Mouse (Mus musculus): ENCODE results near the gene Cbx7.

Gene Cbx7

DNA sequence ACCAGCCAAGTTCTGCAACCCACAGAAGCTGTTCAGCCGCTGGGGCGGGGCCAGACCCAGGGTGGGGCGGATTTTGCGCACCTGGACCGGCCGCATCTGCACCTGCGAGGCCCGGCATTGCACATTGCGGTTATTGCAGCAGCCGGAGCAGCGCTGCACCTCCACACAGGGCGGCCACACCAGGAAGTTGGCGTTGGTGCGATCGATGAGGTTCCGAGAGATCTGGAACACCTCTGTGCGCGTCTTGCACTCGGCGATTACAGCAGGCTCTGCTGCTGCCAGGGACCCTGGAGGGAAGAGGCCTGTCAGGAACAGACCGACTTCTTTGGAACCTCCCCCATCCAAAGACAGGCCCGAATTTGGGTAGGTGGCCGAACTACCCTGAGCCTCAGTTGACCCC, 30.7 kb upstream of the Cbx7 start:
- DNase-seq (ENCODE audit: low read depth): no peak

DNA sequence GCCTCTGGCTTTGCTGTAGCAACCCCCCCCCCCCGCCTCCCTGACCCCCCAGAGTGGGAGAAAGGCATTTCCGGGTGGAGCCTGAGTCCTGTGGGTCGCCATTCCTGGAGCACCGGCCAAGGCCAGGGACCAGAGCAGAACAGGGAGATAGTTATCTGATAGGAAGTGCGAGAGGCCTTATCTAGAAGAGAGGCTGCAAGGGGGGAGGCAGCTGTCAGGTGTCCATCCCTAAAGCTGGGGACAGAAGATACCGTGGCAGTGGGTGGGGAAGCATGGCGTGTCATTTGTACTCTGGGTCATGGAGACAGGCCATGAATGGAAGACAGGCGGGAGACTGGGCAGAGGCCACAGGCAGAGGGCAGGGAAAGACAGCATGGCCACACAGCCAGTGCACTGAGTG, 29.8 kb upstream of the Cbx7 start:
- DNase-seq (ENCODE audit: low read depth): no peak

DNA sequence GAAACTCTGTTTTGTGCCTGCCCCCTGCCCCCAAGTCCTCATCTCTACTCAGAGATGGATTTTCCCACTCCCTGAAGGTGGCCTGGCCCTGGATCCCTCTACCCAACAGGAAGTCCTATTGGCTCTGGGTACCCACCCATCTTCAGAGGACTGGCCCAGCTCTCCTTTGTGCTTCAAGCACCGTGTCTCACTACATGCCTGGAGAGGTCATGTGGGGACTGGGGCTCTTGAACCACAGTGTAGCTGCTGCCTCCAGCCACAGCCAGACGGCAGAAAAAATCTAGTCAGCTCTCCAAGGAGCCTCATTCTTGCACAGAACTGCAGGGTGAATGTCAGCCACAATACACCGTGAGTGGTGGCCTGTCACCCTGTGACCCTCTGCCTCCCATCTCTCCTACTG, 27.1 kb upstream of the Cbx7 start:
- DNase-seq (ENCODE audit: low read depth): no peak

DNA sequence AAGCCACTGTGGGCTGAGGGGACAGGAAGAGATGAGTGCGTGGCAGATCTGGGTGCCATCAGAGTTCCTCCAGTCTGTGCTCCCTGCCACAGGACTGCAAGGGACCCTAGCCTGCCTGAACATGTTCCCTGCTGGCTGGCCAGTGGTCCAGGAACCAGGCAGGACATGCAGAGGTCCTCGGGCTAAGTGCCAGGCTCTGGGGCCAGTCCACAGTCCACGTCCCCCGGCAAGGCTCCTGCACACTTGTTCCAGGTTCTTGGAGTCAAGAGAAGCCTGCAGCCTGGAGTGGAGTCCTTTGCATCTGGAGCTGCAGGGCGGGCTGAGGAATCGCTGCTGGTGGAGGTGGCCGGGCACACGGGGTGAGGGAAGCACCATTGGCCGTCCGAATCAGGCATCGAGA, 25.9 kb upstream of the Cbx7 start:
- DNase-seq (ENCODE audit: low read depth): no peak

DNA sequence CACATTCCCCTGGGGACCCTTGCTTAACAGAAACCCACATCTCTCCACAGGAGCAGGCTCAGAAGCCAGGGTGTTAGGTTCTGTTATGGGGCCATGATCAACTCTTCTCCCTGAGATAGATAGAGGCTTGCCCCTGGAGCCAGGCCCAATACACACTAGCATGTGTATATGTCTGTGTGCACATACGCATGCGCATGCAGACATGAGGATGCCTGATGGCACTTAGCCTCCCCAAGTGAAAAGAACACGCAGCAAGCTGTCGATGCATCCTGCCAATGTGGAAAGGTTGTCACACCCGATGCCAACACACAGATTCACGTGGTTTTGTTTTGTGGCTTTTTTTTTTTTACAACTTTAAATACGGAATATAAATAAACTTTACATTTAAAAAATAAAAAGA, 24.6 kb upstream of the Cbx7 start:
- no peak for DNase-seq (ENCODE audit: low read depth)

DNA sequence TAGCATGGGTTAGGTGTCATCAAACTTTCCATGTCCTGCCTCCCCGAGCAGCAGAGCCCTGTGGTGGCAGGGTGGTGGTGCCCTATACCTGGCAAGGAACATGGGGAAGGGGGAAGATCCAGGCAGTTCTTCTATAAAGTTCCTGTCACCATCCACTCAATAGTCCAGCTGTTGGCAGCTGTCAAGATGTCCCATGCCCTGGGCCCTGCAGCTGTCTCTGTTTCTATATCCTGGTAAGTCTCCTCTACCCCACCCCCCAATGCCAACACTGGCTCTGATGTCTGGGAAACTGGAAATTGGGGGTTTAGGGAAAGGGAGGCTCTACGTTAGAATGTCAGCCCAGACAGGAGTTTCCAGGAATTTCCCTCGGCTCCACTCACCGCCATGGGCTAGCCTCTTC, 23.6 kb upstream of the Cbx7 start:
- DNase-seq (ENCODE audit: low read depth): no peak

DNA sequence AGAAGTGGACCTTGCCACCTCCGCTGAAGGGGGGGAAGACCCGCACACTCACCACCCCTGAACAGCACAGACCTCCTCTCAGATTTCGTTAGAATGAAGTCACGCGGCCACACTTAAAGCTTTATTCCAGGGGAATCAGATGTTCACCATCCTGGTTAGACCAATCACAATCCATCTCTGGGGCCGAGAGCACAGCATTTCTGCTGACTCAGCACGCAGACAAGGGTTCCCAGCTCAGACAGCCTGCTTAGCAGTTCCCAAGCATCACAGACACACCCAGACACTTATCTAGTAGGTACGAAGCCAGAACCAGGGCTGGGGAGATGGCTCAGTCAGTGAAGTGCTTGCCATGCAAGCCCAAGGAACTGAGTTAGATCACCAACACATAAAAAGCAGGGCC, 15.3 kb upstream of the Cbx7 start:
- DNase-seq (ENCODE audit: low read depth): no peak

DNA sequence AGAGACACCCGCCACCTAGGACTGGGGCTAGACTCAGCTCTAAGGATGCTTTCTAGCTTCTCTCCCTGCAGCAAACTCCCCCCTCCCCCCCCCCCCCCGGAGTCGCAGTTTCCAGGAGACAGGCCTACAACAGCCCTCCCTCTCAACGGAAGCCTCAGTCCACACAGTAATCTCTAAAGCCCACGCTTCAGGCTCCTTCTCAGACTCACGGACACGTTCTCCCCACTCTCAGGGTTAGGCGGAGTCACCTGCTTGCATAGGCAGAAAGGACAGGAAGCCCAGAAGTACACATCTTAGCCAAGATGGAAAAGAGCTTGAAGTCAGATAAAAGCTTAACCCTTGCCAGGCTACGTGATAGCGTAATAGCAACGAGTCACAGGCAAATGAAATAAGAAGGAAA, 14.6 kb upstream of the Cbx7 start:
- DNase-seq (ENCODE audit: low read depth): peak; percentile 41

DNA sequence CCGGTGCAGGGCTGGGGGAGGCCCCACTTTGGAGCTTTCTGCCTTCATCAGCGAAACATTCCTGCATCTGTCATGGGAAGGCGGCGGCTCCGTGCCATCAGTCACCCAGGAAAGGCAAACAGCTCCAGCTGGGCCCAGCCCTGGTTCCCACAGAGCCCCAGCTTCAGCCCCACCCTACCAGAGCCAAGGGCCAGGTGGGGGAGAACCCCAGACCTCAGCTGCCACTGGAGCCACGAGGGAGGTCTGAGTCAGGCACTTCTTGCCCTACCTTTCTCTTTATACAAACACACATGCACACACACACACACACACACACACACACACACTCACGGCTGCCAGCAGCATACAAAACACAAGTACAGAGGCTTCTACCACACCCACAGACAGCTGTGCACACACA, 13.2 kb upstream of the Cbx7 start:
- no peak for DNase-seq (ENCODE audit: low read depth)

DNA sequence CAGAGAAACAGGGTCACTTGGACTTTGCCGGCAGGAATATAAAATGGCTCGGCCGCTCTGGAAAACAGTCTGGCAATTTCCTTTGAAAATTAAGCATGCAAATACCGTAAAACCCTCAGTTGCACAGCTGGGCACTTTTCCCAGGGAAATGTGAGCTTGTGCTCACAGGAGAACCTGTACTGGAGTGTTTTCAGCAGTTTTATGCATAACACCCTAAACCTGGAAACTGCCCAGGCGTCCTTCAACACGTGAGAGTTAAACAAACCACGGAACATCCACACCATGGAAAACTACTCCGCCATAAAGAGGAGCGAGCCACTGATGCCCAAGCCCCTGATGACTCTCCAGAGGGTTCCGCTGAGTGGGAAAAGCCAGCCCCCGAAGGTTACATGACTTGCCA, 9.8 kb upstream of the Cbx7 start:
- no peak for DNase-seq (ENCODE audit: low read depth)

DNA sequence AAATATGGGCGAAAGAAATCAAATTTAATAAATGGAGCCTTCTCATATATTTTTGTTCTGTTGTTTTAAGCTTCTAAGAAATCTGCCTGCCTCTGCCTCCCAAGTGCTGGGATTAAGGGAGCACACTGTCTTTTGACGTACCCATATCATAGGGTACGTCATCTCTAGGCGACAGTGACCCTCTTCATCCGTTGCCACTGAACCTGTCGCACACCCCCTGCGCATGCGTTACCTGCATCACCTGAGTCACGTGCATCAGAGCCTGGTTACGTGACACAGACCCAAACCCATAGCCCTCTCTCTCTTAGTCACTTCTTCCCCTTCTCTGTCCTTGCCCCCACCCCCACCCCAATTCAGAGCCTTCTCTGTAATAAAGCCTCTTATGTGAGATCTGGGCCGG, 1.3 kb upstream of the Cbx7 start:
- no peak for DNase-seq (ENCODE audit: low read depth)

DNA sequence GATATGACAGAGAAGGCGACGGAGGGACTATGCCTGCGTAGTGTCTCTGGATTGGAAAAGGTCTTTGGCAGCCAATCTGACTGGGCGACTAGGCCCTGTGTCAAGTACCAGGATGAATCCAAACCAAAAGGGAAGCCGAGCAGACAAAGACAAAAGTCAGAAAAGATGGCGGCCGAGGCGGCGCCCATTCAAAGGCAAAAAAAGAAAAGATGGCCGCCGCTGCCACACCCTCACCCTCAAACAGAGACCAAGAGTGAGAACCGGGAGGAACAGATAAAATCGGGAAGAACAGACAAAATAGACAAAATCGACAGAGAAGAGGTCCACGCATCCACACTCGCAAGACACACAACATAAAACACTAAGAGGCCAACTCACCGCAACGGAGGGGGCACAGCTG, 428 bp downstream of the Cbx7 start:
- no peak for DNase-seq (ENCODE audit: low read depth)

DNA sequence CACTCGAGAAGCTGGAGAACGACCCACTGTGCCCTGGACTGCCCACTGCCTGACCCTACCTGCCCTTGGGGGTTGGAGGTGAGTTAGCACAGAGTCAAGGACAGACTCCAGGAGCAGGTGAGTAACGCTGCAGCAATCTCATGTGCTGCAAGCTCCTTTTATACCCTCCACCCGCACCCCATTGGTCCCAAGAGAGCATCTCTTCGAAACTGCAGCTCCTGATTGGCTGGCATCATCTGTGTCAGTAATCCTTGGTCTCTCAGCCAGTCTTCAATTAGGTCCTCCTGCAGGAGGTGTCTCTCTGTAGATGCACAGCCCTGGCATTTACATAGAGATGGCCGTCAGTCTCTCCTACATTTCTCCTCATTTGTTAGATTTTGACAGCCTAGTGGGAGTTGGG, 3.6 kb downstream of the Cbx7 start:
- no peak for DNase-seq (ENCODE audit: low read depth)

DNA sequence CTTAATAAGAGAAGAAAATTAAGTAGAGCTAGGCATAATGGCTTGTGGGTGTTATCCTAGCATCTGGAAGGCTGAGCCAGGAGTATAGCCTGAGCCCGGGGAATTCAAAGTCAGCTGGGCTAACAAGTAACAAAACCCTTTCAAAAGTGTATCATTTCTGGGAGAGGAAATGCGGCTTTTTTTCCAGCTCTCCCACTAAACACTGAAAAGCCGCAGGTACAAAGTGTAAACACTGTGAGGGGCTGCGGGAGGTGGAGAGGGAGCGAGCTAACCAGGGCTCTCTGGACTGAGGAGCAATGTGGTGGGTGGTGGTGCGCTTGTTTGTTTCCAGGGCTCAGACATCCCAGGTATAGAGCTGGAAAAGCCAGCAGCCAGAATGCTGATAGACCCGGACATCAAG, 6.5 kb downstream of the Cbx7 start:
- no peak for DNase-seq (ENCODE audit: low read depth)

DNA sequence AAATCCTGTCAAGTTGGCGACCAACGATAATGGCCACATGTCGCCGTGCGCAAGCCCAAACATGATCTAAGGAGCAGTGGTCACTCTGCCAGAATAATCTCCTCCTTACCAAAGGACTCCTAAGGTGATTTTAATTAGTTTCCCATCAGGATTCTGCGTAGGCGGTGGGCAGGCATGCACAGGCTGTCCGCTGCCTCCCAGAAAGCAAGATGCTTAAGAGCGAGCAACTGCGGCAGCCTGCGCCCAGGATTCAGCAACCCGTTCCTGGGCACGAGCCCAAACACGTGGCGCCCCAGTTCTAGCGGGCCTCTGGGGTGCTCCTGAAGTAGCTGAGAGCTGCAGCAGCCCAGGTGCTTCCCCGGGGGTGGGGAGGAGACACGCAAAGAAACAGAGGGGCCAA, 8.3 kb downstream of the Cbx7 start:
- no peak for DNase-seq (ENCODE audit: low read depth)

DNA sequence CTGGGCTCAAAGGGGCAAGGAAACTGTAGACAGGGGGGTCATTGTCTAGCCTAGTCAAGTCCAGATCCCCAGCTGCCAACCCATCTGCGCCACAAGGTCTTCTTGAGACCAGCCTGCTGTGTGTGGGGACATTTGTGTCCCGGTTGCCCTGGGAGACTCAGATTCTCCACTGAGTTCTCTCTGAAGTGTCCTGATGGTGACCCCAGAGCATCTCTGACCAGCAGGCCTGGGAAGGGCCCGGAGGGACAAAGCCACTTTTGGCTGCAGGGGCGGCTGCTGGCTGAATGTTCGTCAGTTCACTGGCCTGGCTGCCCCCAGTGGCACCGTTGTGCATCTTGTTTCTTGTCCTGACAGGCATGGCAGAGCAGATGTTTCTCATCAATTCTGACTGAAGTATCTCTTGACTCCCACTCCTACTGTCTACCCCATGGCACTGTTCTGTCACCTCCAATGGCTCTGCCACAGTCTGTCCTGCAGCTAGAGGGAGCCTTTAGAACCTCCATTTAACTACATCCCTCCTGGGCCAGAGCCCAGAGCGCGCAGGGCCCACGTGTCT, 9.5 kb downstream of the Cbx7 start:
- peak; percentile 4 for DNase-seq (ENCODE audit: low read depth)

DNA sequence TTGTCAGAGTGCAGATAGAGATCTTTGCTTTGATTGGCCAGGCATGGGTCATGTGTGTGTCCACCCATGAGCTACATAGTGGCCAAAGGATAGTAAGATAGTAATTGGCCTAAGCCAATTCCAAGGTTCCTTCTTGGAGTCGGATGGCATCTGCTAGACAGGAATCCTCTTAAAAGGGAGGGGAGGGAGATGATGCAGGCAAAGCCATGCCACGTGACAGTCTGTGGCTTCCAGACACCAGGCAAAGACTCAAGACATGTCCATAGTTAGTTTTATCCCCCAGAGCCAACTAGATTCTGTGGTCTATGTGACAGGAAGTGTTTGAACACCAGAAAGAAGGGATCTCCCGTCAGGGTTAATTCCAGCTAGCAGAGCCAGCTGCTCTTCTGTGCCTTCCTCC, 12.5 kb downstream of the Cbx7 start:
- DNase-seq (ENCODE audit: low read depth): peak; percentile 28

DNA sequence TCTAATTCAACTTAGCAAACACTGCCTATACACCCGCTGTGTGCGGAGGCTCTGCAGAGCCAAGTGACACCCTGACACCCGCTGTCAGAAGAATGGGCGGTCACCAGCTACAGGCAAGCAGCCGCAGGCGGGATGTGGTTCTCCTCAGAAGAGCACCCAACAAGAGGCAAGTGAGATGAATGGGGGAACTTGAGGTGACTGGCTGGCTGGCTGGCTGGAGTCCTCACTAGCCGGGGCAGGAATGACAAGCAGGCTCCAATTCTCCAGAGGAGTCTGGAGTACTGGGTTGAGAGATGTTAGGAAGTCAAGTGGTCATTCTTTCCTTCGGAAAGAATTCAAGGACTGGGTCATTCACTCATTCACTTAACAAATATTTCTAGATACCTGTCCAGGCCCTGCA, 14.4 kb downstream of the Cbx7 start:
- DNase-seq (ENCODE audit: low read depth): peak; percentile 85

DNA sequence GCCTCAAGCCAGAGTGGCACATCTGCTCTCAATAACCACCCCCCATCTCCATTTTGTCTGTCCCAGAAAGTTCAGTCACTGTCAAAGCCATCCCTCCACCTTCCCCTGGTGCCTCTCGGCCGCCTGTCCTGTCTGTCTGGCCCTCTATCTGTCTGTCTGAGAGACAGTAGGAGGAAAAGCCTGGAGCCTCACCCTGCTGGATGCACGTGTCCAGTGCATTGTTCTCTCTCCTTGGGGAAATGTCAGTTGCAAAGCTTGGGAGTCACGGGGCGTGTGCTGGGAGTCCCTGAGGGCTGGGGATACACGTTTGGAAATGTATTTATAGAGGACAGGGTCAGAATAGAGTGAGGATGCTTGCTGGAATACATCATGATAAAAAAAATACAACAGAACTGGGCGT, 17.4 kb downstream of the Cbx7 start:
- DNase-seq (ENCODE audit: low read depth): peak; percentile 2

DNA sequence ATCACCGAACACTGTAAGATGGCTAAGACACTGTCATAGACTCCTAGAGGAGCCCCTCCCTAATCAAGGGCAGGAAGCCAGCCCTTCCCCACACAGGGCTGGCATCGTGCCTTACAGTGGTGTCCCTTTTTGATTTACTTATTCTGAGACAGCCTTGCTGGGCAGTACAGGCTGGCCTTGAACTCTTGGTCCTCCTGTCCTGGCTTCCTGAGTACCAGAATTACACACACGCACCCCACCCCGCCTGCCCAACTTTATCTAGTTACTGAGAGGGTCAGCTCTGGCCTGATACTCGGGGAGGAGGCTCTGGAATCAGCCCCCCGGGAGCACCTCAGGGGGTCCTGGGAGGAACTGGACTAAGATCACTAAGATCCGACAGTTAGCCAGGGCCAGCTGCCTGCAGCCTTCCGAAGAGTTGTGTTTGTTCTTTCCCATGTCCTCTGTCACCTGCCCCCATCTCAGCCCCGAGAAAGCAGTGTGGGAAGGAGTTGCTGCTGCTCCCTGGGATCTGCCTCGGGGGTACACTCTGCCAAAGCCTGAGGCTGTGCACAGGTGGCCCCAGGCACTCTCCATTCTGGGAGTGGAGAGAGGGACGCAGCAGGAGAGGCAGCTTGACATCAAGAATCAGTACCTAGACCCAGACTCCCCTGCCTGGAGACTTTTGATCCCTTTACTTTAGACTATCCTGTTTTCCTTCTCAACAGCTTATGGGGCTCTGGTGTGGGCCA, 18.3 kb downstream of the Cbx7 start:
- peak; percentile 46 for DNase-seq (ENCODE audit: low read depth)

DNA sequence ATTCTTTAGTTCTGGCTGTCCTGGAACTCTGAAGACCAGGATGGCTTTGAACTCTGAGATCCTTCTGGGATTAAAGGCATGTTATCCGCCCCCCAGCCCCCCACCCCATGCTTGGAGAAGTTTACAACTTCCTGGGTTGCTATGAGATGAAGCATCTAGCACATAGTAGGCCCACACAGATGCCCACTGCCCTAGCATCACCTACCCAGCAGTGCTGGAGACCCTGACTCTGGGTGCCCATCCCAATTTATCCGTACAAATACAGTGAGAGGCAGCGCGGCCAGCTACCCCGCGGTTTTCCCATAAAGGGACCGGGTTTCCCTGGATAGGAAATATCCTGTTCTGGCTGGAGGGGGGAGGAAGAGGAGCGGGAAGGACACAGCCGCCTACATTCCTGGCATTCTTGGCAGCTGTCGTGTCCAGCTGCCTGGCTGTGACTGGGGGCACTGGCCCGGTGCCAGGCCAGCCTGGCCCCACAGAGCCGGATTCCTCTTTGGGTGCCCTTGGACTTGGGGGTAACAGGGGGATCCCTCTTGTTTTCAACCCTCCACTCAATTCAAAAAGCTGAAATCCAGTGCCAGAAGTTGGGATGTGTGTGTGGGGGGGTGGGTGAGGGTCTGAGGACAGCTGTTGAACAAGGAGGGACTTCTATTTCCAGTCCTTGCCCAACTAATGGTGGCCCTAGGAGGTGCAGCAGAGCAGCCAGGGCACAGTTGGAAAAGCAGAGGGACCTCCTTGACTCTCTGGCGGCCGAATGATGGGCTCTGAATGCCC, 19.0 kb downstream of the Cbx7 start:
- DNase-seq (ENCODE audit: low read depth): peak; percentile 8

DNA sequence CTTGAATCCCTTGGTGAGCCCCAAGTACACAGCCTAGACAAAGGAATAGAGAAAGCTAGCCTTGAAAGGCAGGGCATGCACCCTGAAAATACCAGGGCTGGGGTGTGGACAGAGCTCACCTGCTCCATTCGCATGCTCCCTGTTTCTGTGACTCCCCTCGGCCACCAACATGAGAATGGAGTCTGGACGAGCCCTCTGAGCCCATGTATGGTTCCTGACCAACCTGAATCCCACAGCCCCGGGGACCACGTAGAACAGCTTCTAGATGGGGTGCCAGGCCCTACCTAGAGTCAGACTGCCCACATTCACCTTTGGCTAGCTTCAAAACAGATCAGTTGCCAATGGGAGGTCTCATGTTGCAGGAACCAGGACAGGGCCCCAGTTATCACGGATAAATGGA, 19.7 kb downstream of the Cbx7 start:
- DNase-seq (ENCODE audit: low read depth): peak; percentile 37

DNA sequence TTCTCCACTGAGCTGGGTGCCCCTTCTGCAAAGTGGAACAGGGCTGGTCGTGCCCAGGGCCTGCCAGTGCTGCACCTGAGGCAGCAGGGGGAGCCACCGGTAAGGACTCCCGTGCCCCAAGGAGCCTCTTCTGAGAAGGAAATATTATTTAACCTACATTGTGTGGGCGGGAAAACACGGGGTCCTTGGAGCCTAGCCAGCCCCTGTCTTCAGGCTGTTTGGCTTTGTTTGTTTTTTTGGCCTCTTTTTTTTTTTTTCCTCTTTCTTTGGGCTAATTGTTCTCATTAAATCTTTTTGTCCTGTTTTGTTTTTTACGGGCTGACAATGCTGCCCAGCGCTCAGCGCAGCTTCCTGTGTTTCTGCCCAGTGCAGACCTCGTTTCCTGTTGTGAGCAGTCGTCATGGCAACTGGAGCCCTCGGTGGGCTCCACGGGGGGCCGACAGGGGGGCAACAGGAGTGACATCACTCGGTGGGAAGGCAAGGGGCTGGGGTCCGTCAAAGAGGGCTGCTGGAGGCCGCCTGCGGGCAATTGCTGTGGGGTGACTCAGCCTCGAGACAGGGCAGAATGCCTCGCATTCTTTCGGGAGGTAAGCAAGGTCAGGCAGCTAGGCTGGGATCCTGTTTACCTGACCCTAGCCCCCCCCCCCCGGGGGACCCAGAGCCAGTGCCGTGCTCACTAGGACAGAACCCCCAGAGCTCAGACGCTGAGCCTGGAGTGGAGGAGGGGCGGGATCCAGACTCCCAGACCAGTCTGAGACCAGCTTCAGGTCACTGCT, 20.5 kb downstream of the Cbx7 start:
- DNase-seq (ENCODE audit: low read depth): peak; percentile 84
